Mouse (Mus musculus) hindbrain, embryonic 12.5 days (tissue): Measurements from ENCODE around the gene Itih4. TPM values are rescaled to one million over a fixed set of nuclear protein-coding genes. Genes with fewer than 3 reads are reported as not detected.

Experiments
- ATAC-seq: fragments of 200-750 bp; cut with Nextera tagmentation; 2 replicates; pipeline ENCODE4 v1.8.0; 2017; ENCODE audit warnings: moderate TSS enrichment; ENCODE audit not compliant: low FRiP score
- H3K27ac ChIP-seq: fragments of 300-500 bp; sonication (generic); 2 replicates; pipeline ENCODE4 v1.5.1; 2016; ENCODE audit warnings: mild to moderate bottlenecking
- H3K27me3 ChIP-seq: fragments of 300-500 bp; sonication (generic); 2 replicates; pipeline ENCODE4 v1.6.1; 2016; ENCODE audit warnings: mild to moderate bottlenecking
- H3K36me3 ChIP-seq: fragments of 300-500 bp; sonication (generic); 2 replicates; pipeline ENCODE4 v1.6.1; 2016; ENCODE audit warnings: mild to moderate bottlenecking
- H3K4me1 ChIP-seq: fragments of 300-500 bp; sonication (generic); 2 replicates; pipeline ENCODE4 v1.6.1; 2016
- H3K4me2 ChIP-seq: fragments of 300-500 bp; sonication (generic); replicated peaks from 2 replicates; pipeline ENCODE4 v1.6.1; 2016; ENCODE audit warnings: mild to moderate bottlenecking
- H3K4me3 ChIP-seq: fragments of 300-500 bp; sonication (generic); 2 replicates; pipeline ENCODE4 v1.5.1; 2016; ENCODE audit warnings: mild to moderate bottlenecking
- H3K9ac ChIP-seq: fragments of 300-500 bp; sonication (generic); 2 replicates; pipeline ENCODE4 v1.6.1; 2016; ENCODE audit warnings: mild to moderate bottlenecking, moderate library complexity
- H3K9me3 ChIP-seq: fragments of 300-500 bp; sonication (generic); replicated peaks from 2 replicates; pipeline ENCODE4 v1.6.1; 2016; ENCODE audit warnings: mild to moderate bottlenecking
- WGBS: fragments of 180-500 bp; shearing (Covaris S2); methylation state at CpG from one replicate; pipeline ENCODE4 v1.1.7; 2016; 5-methylcytosine and 5-hydroxymethylcytosine counted together
- polyA plus RNA-seq: library from polyadenylated mRNA; unstranded; fragments of >200 nt; fragmentation: Nextera tagmentation; extraction: Ambion mirVana; gene quantifications from 2 replicates; pipeline ENCODE4 v1.2.1, GENCODE M21; 2016

Itih4 gene
- polyA plus RNA-seq, 1 experiment from 2014 or later, result 0.19 TPM

- 94% methylated on average over 1 of the region's 1 CpGs for WGBS
- Histone ChIP-seq H3K36me3 (no peaks in the 10 kb centered on the region), H3K9ac (no peak overlapping the region), H3K4me3 (no peak overlapping the region), H3K9me3 (no peaks in the 10 kb centered on the region), H3K27me3 (no peaks in the 10 kb centered on the region), H3K4me1 (no peaks in the 10 kb centered on the region), H3K4me2 (no peak overlapping the region), H3K27ac (no peak overlapping the region)
- no peak for ATAC-seq
Observed at GRCm38 (mm10) chr14:30916516-30916915, 30.2 kb downstream of the Itih4 start.

- Histone ChIP-seq H3K36me3 (no peaks in the 10 kb centered on the region), H3K9me3 (no peaks in the 10 kb centered on the region), H3K4me1 (peaks cover 6% of the 10 kb centered on the region), H3K27me3 (no peaks in the 10 kb centered on the region), H3K4me3 (no peak overlapping the region), H3K4me2 (no peak overlapping the region), H3K27ac (no peak overlapping the region), H3K9ac (no peak overlapping the region)
- 54% methylated on average over 8 of the region's 8 CpGs for WGBS
- ATAC-seq, result no peak
Observed at GRCm38 (mm10) chr14:30922053-30922670, 35.9 kb downstream of the Itih4 start.

GRCm38 (mm10) chr14:30923375-30924105 is 37.3 kb downstream of the Itih4 start, which contains the start of gene Itih3:
Gene Itih3 (minus strand): TSS chr14:30923760.
- H3K36me3 ChIP-seq, result no peaks in the 10 kb centered on the region
- 61% methylated on average over 6 of the region's 6 CpGs for WGBS
- no peak within 1 kb of the TSS for H3K4me2 ChIP-seq
- no peak within 1 kb of the TSS for H3K27ac ChIP-seq
- H3K4me1 ChIP-seq, result peaks cover 6% of the 10 kb centered on the region
- H3K9ac ChIP-seq, result no peak within 1 kb of the TSS
- H3K27me3 ChIP-seq, result no peaks in the 10 kb centered on the region
- H3K4me3 ChIP-seq, result no peak within 1 kb of the TSS
- ATAC-seq, result no peak
- H3K9me3 ChIP-seq, result no peaks in the 10 kb centered on the region

DNA sequence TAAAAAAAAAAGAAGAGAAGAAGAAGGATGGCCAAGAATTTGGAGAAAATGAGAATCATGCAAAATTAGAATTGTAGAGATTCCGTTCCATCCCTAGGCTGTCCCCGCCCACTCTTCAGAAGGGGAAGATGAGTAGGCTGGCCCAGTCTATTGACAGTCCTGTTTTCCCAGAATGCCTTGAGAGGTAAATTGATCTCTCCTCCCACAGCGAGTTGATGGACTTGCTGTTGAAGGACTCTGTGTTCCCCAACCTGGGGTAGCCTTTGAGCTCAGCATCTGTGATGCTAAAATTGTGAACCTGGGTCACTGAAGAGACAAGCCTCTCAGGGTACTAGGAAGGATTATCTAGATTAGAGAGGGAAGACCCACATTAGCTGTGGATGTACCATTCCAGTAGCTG is 39.2 kb downstream of the Itih4 start:
- Histone ChIP-seq H3K27me3 (no peaks in the 10 kb centered on the region), H3K27ac (no peak overlapping the region), H3K4me3 (no peak overlapping the region), H3K36me3 (no peaks in the 10 kb centered on the region), H3K4me2 (no peak overlapping the region), H3K4me1 (peaks cover 6% of the 10 kb centered on the region), H3K9me3 (no peaks in the 10 kb centered on the region), H3K9ac (no peak overlapping the region)
- ATAC-seq, result no peak
- 81% methylated on average over 3 of the region's 3 CpGs for WGBS

GRCm38 (mm10) chr14:30930386-30930785 is 44.1 kb downstream of the Itih4 start:
- no peaks in the 10 kb centered on the region for H3K27me3 ChIP-seq
- 89% methylated on average over 4 of the region's 4 CpGs for WGBS
- no peak overlapping the region for H3K4me2 ChIP-seq
- H3K9ac ChIP-seq, result no peak overlapping the region
- no peaks in the 10 kb centered on the region for H3K4me1 ChIP-seq
- H3K36me3 ChIP-seq, result no peaks in the 10 kb centered on the region
- no peak overlapping the region for H3K27ac ChIP-seq
- H3K4me3 ChIP-seq, result no peak overlapping the region
- no peak for ATAC-seq
- H3K9me3 ChIP-seq, result no peaks in the 10 kb centered on the region

DNA sequence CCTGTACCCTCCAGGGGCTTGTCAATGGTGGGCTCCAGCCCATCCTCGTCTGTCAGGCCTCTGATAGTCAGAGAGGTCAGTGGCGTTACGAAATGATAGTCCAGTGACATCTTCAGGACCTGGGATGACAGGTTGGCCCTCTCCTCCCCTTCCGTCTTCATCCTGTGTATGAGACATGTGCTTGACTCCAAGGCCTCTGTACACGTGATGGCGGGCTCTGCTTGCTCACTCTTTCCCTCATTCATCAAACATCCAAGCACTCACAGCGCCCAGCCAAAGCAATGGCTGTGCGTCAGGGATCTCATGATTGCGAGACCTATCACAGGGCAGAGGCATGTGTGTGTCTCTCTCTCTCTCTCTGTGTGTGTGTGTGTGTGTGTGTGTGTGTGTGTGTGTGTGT is 47.1 kb downstream of the Itih4 start:
- WGBS, result 91% methylated on average over 9 of the region's 9 CpGs
- Histone ChIP-seq H3K4me1 (no peaks in the 10 kb centered on the region), H3K4me2 (no peak overlapping the region), H3K27me3 (no peaks in the 10 kb centered on the region), H3K27ac (no peak overlapping the region), H3K9ac (no peak overlapping the region), H3K9me3 (no peaks in the 10 kb centered on the region), H3K4me3 (no peak overlapping the region), H3K36me3 (no peaks in the 10 kb centered on the region)
- ATAC-seq, result no peak

DNA sequence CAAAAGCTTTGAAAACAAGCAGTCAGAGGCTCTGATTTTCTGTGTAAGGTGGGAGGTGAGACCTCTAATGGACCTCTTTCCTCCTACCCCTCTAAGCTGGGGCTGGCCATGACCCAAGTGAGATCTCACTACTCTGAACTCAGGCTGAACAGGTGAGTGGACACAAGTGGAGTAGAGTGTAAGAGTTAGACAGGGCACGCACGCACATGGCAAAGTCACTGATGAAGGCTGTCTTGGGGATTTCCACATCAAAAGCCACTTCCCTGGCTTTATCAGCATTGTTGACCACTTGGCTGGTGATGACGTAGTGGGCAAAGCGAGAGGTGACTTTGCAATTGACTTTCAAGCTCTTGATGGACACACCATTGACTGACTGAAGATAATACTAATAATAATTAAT is 56.0 kb downstream of the Itih4 start:
- 0 out of 2 replicates have a peak, but pooled peaks cover 3% of the 10 kb centered on the region for H3K27me3 ChIP-seq
- no peaks in the 10 kb centered on the region for H3K36me3 ChIP-seq
- H3K9ac ChIP-seq, result no peak overlapping the region
- ATAC-seq, result no peak
- WGBS, result 89% methylated on average over 4 of the region's 4 CpGs
- H3K4me1 ChIP-seq, result no peaks in the 10 kb centered on the region
- no peaks in the 10 kb centered on the region for H3K9me3 ChIP-seq
- no peak overlapping the region for H3K27ac ChIP-seq
- H3K4me3 ChIP-seq, result no peak overlapping the region
- no peak overlapping the region for H3K4me2 ChIP-seq

DNA sequence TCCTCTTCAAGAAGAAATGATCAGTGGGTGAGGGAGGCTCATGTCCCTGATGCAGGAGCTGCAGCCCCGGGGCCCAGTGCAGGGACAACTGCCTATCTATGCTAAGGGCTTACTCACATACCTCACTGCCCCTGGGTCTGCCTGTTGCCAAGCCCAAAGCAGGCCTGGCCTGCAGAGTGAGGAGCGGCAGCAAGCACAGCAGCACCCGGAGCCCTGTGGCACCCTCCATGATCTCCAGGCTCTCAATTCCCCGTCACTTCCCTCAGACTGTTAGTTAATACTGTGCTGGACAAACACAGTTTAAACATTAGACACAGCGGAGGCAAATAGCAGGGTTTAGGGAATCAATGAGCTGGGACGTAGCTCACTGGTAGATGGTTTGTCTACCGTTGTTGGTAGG is 56.8 kb downstream of the Itih4 start, which contains the start of gene Itih1:
TSS of gene Itih1 (minus strand) at position 252 of the 400 bp plus-strand sequence.
- H3K4me3 ChIP-seq, result no peak within 1 kb of the TSS
- H3K27me3 ChIP-seq, result 0 out of 2 replicates have a peak, but pooled peaks cover 3% of the 10 kb centered on the region
- no peaks in the 10 kb centered on the region for H3K36me3 ChIP-seq
- H3K27ac ChIP-seq, result no peak within 1 kb of the TSS
- no peaks in the 10 kb centered on the region for H3K9me3 ChIP-seq
- 95% methylated on average over 7 of the region's 7 CpGs for WGBS
- no peak for ATAC-seq
- H3K4me2 ChIP-seq, result no peak within 1 kb of the TSS
- H3K4me1 ChIP-seq, result no peaks in the 10 kb centered on the region
- no peak within 1 kb of the TSS for H3K9ac ChIP-seq

DNA sequence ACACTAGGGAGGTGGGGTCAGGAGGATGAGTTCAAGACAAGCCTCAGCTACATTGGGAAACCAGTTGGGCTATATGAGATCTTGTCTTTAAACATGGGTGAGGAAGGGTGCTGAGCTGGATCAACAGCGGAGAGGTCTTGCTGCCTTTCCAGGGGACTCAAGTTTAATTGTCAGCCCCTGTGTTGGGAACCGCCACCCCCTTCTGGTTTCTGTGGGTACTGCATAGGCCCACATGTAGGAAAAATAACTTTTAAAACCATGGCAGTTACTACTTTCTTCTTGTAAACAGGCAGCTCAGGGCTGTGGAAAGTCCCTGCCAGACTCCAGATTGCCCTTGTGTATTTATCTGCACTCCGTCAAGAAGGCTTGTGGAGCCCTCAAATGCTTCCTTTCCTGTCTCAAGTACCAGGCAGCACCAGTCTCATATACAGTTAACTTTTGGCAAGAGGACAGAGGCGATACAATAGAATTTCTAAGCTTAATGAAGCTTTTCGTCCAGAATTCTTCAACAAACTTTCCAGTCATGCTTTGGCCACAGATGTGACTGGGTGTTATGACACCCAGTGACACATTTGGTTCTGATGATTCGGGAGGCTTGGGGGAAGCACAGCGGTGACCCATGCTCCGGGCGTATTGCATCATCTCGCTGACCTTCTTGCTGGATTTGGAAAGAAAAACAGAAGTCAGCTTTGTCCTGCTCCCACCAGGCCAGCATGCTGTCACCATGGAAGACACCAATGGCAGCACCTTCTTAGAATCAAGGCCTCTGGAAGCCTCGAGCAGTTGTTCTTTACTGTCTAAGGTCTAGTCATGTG is 57.8 kb downstream of the Itih4 start:
- Histone ChIP-seq H3K4me2 (no peak overlapping the region), H3K4me1 (no peaks in the 10 kb centered on the region), H3K27ac (no peak overlapping the region), H3K9me3 (no peaks in the 10 kb centered on the region), H3K36me3 (no peaks in the 10 kb centered on the region), H3K4me3 (no peak overlapping the region), H3K27me3 (0 out of 2 replicates have a peak, but pooled peaks cover 3% of the 10 kb centered on the region), H3K9ac (no peak overlapping the region)
- no peak for ATAC-seq
- 68% methylated on average over 11 of the region's 11 CpGs for WGBS

GRCm38 (mm10) chr14:30944745-30945144 is 58.5 kb downstream of the Itih4 start:
- WGBS, result 77% methylated on average over 2 of the region's 2 CpGs
- no peaks in the 10 kb centered on the region for H3K9me3 ChIP-seq
- ATAC-seq, result no peak
- H3K4me2 ChIP-seq, result no peak overlapping the region
- H3K9ac ChIP-seq, result no peak overlapping the region; the same call in 1 of the 2 replicates
- H3K4me1 ChIP-seq, result no peaks in the 10 kb centered on the region
- H3K27me3 ChIP-seq, result 0 out of 2 replicates have a peak, but pooled peaks cover 3% of the 10 kb centered on the region
- H3K27ac ChIP-seq, result no peak overlapping the region
- H3K36me3 ChIP-seq, result no peaks in the 10 kb centered on the region
- H3K4me3 ChIP-seq, result no peak overlapping the region

GRCm38 (mm10) chr14:30949986-30950385 is 63.7 kb downstream of the Itih4 start:
- Histone ChIP-seq H3K27ac (no peak overlapping the region), H3K4me3 (no peak overlapping the region), H3K9me3 (no peaks in the 10 kb centered on the region), H3K36me3 (peaks cover 4% of the 10 kb centered on the region; the same call in 1 of the 2 replicates), H3K9ac (no peak overlapping the region), H3K4me2 (no peak overlapping the region), H3K27me3 (no peaks in the 10 kb centered on the region), H3K4me1 (peaks cover 8% of the 10 kb centered on the region; the same call in 1 of the 2 replicates)
- no peak for ATAC-seq
- 95% methylated on average over 10 of the region's 10 CpGs for WGBS
